Mouse (Mus musculus): ENCODE measurements around the gene Rbfox1. TPM values are rescaled to one million over a fixed set of nuclear protein-coding genes. Genes with fewer than 3 reads are reported as not detected.

Rbfox1 gene
- polyA plus RNA-seq, 1 experiment from 2014 or later = 13.9 TPM

- no peaks in the 10 kb centered on the region for H3K36me3 ChIP-seq (ENCODE audit: control insufficient read depth, insufficient read depth, low read length)
- H3K27ac ChIP-seq (replicated peaks; ENCODE audit: low read depth, low read length) = no peak overlapping the region
- WGBS = 82% methylated on average over 6 of the region's 6 CpGs
- H3K9me3 ChIP-seq (ENCODE audit: control insufficient read depth, low read length) = no peaks in the 10 kb centered on the region
- no peak overlapping the region for H3K9ac ChIP-seq (ENCODE audit: low read depth, low read length)
- H3K4me2 ChIP-seq (ENCODE audit: low read depth, low read length) = no peak overlapping the region
- DNase-seq (ENCODE audit: low spot score) (no peak), ATAC-seq (ENCODE audit: low read depth) (no peak)
- no peaks in the 10 kb centered on the region for H3K4me1 ChIP-seq (ENCODE audit: control insufficient read depth, insufficient read depth, low read length)
- no peak overlapping the region for H3K4me3 ChIP-seq (ENCODE audit: low read depth, low read length)
- no peaks in the 10 kb centered on the region for H3K27me3 ChIP-seq (replicated peaks; ENCODE audit: control insufficient read depth, insufficient read depth, low read length)
Measured at GRCm38 (mm10) chr16:7090205-7090604, 1205.0 kb downstream of the Rbfox1 start.

- Histone ChIP-seq H3K36me3 (ENCODE audit: control insufficient read depth, insufficient read depth, low read length) (no peaks in the 10 kb centered on the region), H3K4me3 (ENCODE audit: low read depth, low read length) (no peak overlapping the region), H3K27me3 (replicated peaks; ENCODE audit: control insufficient read depth, insufficient read depth, low read length) (no peaks in the 10 kb centered on the region), H3K4me2 (ENCODE audit: low read depth, low read length) (no peak overlapping the region), H3K27ac (replicated peaks; ENCODE audit: low read depth, low read length) (no peak overlapping the region), H3K9me3 (ENCODE audit: control insufficient read depth, low read length) (no peaks in the 10 kb centered on the region), H3K4me1 (ENCODE audit: control insufficient read depth, insufficient read depth, low read length) (no peaks in the 10 kb centered on the region), H3K9ac (ENCODE audit: low read depth, low read length) (no peak overlapping the region)
- 50% methylated on average over 4 of the region's 4 CpGs for WGBS
- no peak for ATAC-seq (ENCODE audit: low read depth)
- no peak for DNase-seq (ENCODE audit: low spot score)
Measured at GRCm38 (mm10) chr16:7092811-7093210, 1207.7 kb downstream of the Rbfox1 start.

- DNase-seq (ENCODE audit: low spot score) = no peak
Measured at GRCm38 (mm10) chr16:7093686-7094085, 1208.5 kb downstream of the Rbfox1 start.

GRCm38 (mm10) chr16:7094181-7094749 lies 1209.1 kb downstream of the Rbfox1 start:
- no peak overlapping the region for H3K27ac ChIP-seq (replicated peaks; ENCODE audit: low read depth, low read length)
- no peaks in the 10 kb centered on the region for H3K4me1 ChIP-seq (ENCODE audit: control insufficient read depth, insufficient read depth, low read length)
- H3K4me3 ChIP-seq (ENCODE audit: low read depth, low read length) = no peak overlapping the region
- H3K27me3 ChIP-seq (replicated peaks; ENCODE audit: control insufficient read depth, insufficient read depth, low read length) = no peaks in the 10 kb centered on the region
- H3K9me3 ChIP-seq (ENCODE audit: control insufficient read depth, low read length) = no peaks in the 10 kb centered on the region
- no peak for ATAC-seq (ENCODE audit: low read depth)
- H3K36me3 ChIP-seq (ENCODE audit: control insufficient read depth, insufficient read depth, low read length) = no peaks in the 10 kb centered on the region
- no peak overlapping the region for H3K9ac ChIP-seq (ENCODE audit: low read depth, low read length)
- 68% methylated on average over 7 of the region's 7 CpGs for WGBS
- no peak for DNase-seq (ENCODE audit: low spot score)
- no peak overlapping the region for H3K4me2 ChIP-seq (ENCODE audit: low read depth, low read length)

More at GRCm38 (mm10) chr16:7093686-7094085, 1208.5 kb downstream of the Rbfox1 start:
- H3K4me3 ChIP-seq (ENCODE audit: low read depth, low read length) = no peak overlapping the region
- no peak overlapping the region for H3K9ac ChIP-seq (ENCODE audit: low read depth, low read length)
- H3K27ac ChIP-seq (replicated peaks; ENCODE audit: low read depth, low read length) = no peak overlapping the region
- no peaks in the 10 kb centered on the region for H3K4me1 ChIP-seq (ENCODE audit: control insufficient read depth, insufficient read depth, low read length)
- H3K9me3 ChIP-seq (ENCODE audit: control insufficient read depth, low read length) = no peaks in the 10 kb centered on the region
- H3K27me3 ChIP-seq (replicated peaks; ENCODE audit: control insufficient read depth, insufficient read depth, low read length) = no peaks in the 10 kb centered on the region
- 87% methylated on average over 3 of the region's 3 CpGs for WGBS
- no peak for ATAC-seq (ENCODE audit: low read depth)
- no peaks in the 10 kb centered on the region for H3K36me3 ChIP-seq (ENCODE audit: control insufficient read depth, insufficient read depth, low read length)
- H3K4me2 ChIP-seq (ENCODE audit: low read depth, low read length) = no peak overlapping the region

- Histone ChIP-seq H3K4me2 (ENCODE audit: low read depth, low read length) (no peak overlapping the region), H3K4me1 (ENCODE audit: control insufficient read depth, insufficient read depth, low read length) (no peaks in the 10 kb centered on the region), H3K4me3 (ENCODE audit: low read depth, low read length) (no peak overlapping the region), H3K9ac (ENCODE audit: low read depth, low read length) (no peak overlapping the region), H3K27ac (replicated peaks; ENCODE audit: low read depth, low read length) (no peak overlapping the region), H3K27me3 (replicated peaks; ENCODE audit: control insufficient read depth, insufficient read depth, low read length) (no peaks in the 10 kb centered on the region), H3K9me3 (ENCODE audit: control insufficient read depth, low read length) (no peaks in the 10 kb centered on the region), H3K36me3 (ENCODE audit: control insufficient read depth, insufficient read depth, low read length) (no peaks in the 10 kb centered on the region)
- WGBS = 75% methylated on average over 2 of the region's 2 CpGs
- DNase-seq (ENCODE audit: low spot score) = no peak
- ATAC-seq (ENCODE audit: low read depth) = no peak
Measured at GRCm38 (mm10) chr16:7097071-7097470, 1211.9 kb downstream of the Rbfox1 start.

GRCm38 (mm10) chr16:7097951-7098710 lies 1213.0 kb downstream of the Rbfox1 start:
- DNase-seq (ENCODE audit: low spot score) = no peak
- H3K4me2 ChIP-seq (ENCODE audit: low read depth, low read length) = no peak overlapping the region
- WGBS = 82% methylated on average over 8 of the region's 8 CpGs
- H3K36me3 ChIP-seq (ENCODE audit: control insufficient read depth, insufficient read depth, low read length) = no peaks in the 10 kb centered on the region
- ATAC-seq (ENCODE audit: low read depth) = no peak
- H3K9me3 ChIP-seq (ENCODE audit: control insufficient read depth, low read length) = no peaks in the 10 kb centered on the region
- no peak overlapping the region for H3K27ac ChIP-seq (replicated peaks; ENCODE audit: low read depth, low read length)
- H3K4me3 ChIP-seq (ENCODE audit: low read depth, low read length) = no peak overlapping the region
- H3K4me1 ChIP-seq (ENCODE audit: control insufficient read depth, insufficient read depth, low read length) = no peaks in the 10 kb centered on the region
- no peaks in the 10 kb centered on the region for H3K27me3 ChIP-seq (replicated peaks; ENCODE audit: control insufficient read depth, insufficient read depth, low read length)
- H3K9ac ChIP-seq (ENCODE audit: low read depth, low read length) = no peak overlapping the region

- WGBS = 60% methylated on average over 11 of the region's 11 CpGs
- Histone ChIP-seq H3K4me1 (ENCODE audit: control insufficient read depth, insufficient read depth, low read length) (no peaks in the 10 kb centered on the region), H3K36me3 (ENCODE audit: control insufficient read depth, insufficient read depth, low read length) (no peaks in the 10 kb centered on the region), H3K9ac (ENCODE audit: low read depth, low read length) (no peak overlapping the region), H3K4me3 (ENCODE audit: low read depth, low read length) (no peak overlapping the region), H3K4me2 (ENCODE audit: low read depth, low read length) (no peak overlapping the region), H3K9me3 (ENCODE audit: control insufficient read depth, low read length) (no peaks in the 10 kb centered on the region), H3K27ac (replicated peaks; ENCODE audit: low read depth, low read length) (no peak overlapping the region), H3K27me3 (replicated peaks; ENCODE audit: control insufficient read depth, insufficient read depth, low read length) (no peaks in the 10 kb centered on the region)
- no peak for DNase-seq (ENCODE audit: low spot score)
- ATAC-seq (ENCODE audit: low read depth) = no peak
Measured at GRCm38 (mm10) chr16:7099506-7100300, 1214.5 kb downstream of the Rbfox1 start.

GRCm38 (mm10) chr16:7102486-7102885 lies 1217.3 kb downstream of the Rbfox1 start:
- no peak overlapping the region for H3K4me2 ChIP-seq (ENCODE audit: low read depth, low read length)
- no peak overlapping the region for H3K9ac ChIP-seq (ENCODE audit: low read depth, low read length)
- H3K4me1 ChIP-seq (ENCODE audit: control insufficient read depth, insufficient read depth, low read length) = no peaks in the 10 kb centered on the region
- DNase-seq (ENCODE audit: low spot score) (no peak), ATAC-seq (ENCODE audit: low read depth) (no peak)
- no peaks in the 10 kb centered on the region for H3K36me3 ChIP-seq (ENCODE audit: control insufficient read depth, insufficient read depth, low read length)
- H3K27ac ChIP-seq (replicated peaks; ENCODE audit: low read depth, low read length) = no peak overlapping the region
- 84% methylated on average over 1 of the region's 1 CpGs for WGBS
- H3K9me3 ChIP-seq (ENCODE audit: control insufficient read depth, low read length) = no peaks in the 10 kb centered on the region
- no peak overlapping the region for H3K4me3 ChIP-seq (ENCODE audit: low read depth, low read length)
- no peaks in the 10 kb centered on the region for H3K27me3 ChIP-seq (replicated peaks; ENCODE audit: control insufficient read depth, insufficient read depth, low read length)

Measured in embryonic facial prominence, embryonic 14.5 days (tissue).